Mouse (Mus musculus) embryonic fibroblast, embryonic 13.5 days (primary cell): ENCODE data around the gene Anks6.

Experiments used
- CTCF ChIP-seq: IDR thresholded peaks from 2 replicates; pipeline ENCODE4 v1.5.1; 2011; ENCODE audit warnings: mild to moderate bottlenecking, control low read depth, low read length, moderate library complexity, borderline replicate concordance; ENCODE audit not compliant: insufficient read depth
- POLR2A ChIP-seq: IDR thresholded peaks from 2 replicates; pipeline ENCODE4 v1.6.1; 2011; ENCODE audit warnings: low read depth, mild to moderate bottlenecking, control low read depth, low read length, moderate library complexity

DNA sequence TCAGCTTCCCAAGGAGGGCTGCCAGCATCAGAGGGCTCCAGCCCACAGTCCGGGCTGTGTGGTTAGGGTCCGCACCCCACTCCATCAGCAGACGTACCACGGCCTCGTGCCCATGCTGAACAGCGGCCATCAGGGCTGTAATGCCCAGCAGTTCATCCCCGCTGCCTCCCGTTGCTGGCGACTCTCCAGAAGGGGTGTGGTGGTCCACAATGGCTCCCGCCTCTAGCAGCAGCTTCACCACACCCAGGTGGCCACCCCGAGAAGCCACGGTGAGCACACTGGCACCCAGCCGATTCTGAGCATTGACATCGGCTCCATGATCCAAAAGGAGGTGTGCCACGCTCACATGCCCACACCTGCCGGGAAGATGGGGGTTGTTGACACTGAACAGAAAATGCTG is 8.0 kb downstream of the Anks6 start:
- no peak for TF ChIP-seq POLR2A
- TF ChIP-seq CTCF, result no peak
